Mouse (Mus musculus) CH12.LX (cell line): Measurements from ENCODE around the gene Ackr1. TPM values are rescaled to one million over a fixed set of nuclear protein-coding genes. Genes with fewer than 3 reads are reported as not detected.

ENCODE experiments used
- DNase-seq: peaks from one replicate; pipeline ENCODE4 v3.0.0-alpha.2; 2013; ENCODE audit errors: extremely low read depth
- H3K27ac ChIP-seq: 2 replicates; pipeline ENCODE4 v1.5.1; 2012; ENCODE audit warnings: low read depth, mild to moderate bottlenecking, control low read depth, moderate library complexity; ENCODE audit not compliant: insufficient read depth
- H3K27me3 ChIP-seq: replicated peaks from 2 replicates; pipeline ENCODE3; 2012; ENCODE audit warnings: inconsistent platforms
- H3K36me3 ChIP-seq, 2 experiments: replicated peaks in 1 of 2; 2 replicates each; pipeline versions ENCODE3 to v1.6.1; 2012; ENCODE audit warnings: inconsistent platforms in 1 of 2, low read length in 1 of 2, mild to moderate bottlenecking in 1 of 2, mixed read lengths in 1 of 2, moderate library complexity in 1 of 2; ENCODE audit not compliant: control insufficient read depth in 1 of 2, insufficient read depth in 1 of 2
- H3K4me1 ChIP-seq, 2 experiments: 2 replicates each; pipeline ENCODE4 v1.6.1; 2012; ENCODE audit warnings: inconsistent platforms in 1 of 2, moderate library complexity in 1 of 2; ENCODE audit not compliant: insufficient read depth in 2 of 2, control insufficient read depth in 1 of 2
- H3K4me2 ChIP-seq: 2 replicates; pipeline ENCODE4 v1.6.1; 2012; ENCODE audit warnings: low read depth, mild to moderate bottlenecking, control low read depth; ENCODE audit not compliant: poor library complexity, insufficient read depth, severe bottlenecking
- H3K4me3 ChIP-seq, 3 experiments: fragments of 150-350 bp in 1 of 3; sonication (generic) in 1 of 3; replicated peaks in 1 of 3; 2 replicates each; pipeline versions ENCODE3 to v1.5.1; 2011 to 2012; ENCODE audit warnings: low read depth in 2 of 3, low read length in 2 of 3, mild to moderate bottlenecking in 2 of 3, moderate library complexity in 2 of 3, control low read depth in 1 of 3, improper control_type of control experiment in 1 of 3, inconsistent platforms in 1 of 3, mixed read lengths in 1 of 3; ENCODE audit not compliant: poor library complexity in 1 of 3
- H3K79me2 ChIP-seq: replicated peaks from 2 replicates; pipeline ENCODE4 v1.6.1; 2012; ENCODE audit warnings: mild to moderate bottlenecking, moderate library complexity; ENCODE audit not compliant: control insufficient read depth, poor library complexity, insufficient read depth, severe bottlenecking; ENCODE audit errors: extremely low read depth
- H3K9ac ChIP-seq: 2 replicates; pipeline ENCODE4 v1.6.1; 2012; ENCODE audit warnings: low read depth, mild to moderate bottlenecking, control low read depth, moderate library complexity; ENCODE audit not compliant: insufficient read depth
- H3K9me3 ChIP-seq: replicated peaks from 2 replicates; pipeline ENCODE3; 2012; ENCODE audit warnings: low read length, inconsistent platforms, mixed read lengths
- CHD1 ChIP-seq: IDR thresholded peaks from 2 replicates; pipeline ENCODE4 v1.6.1; 2012; ENCODE audit warnings: low read depth, low read length, improper control_type of control experiment, inconsistent platforms
- E2F4 ChIP-seq: IDR thresholded peaks from 2 replicates; pipeline ENCODE4 v1.6.1; 2011; ENCODE audit warnings: low read depth, low read length, improper control_type of control experiment; ENCODE audit not compliant: insufficient replicate concordance
- EP300 ChIP-seq: IDR thresholded peaks from 2 replicates; pipeline ENCODE4 v1.6.1; 2011; ENCODE audit warnings: low read length, improper control_type of control experiment
- ETS1 ChIP-seq: conservative IDR thresholded peaks from 2 replicates; pipeline ENCODE4 v1.6.1; 2012; ENCODE audit warnings: low read depth, mild to moderate bottlenecking, inconsistent platforms, low read length, improper control_type of control experiment, moderate library complexity
- GABPA ChIP-seq: IDR thresholded peaks from 2 replicates; pipeline ENCODE4 v1.6.1; 2012; ENCODE audit warnings: low read depth, low read length, improper control_type of control experiment, inconsistent platforms; ENCODE audit not compliant: insufficient replicate concordance
- HCFC1 ChIP-seq: IDR thresholded peaks from 2 replicates; pipeline ENCODE4 v1.6.1; 2012; ENCODE audit warnings: low read depth, mild to moderate bottlenecking, inconsistent platforms, low read length, improper control_type of control experiment
- KAT2A ChIP-seq: IDR thresholded peaks from 2 replicates; pipeline ENCODE4 v1.6.1; 2012; ENCODE audit warnings: low read length, improper control_type of control experiment, inconsistent platforms; ENCODE audit not compliant: insufficient replicate concordance
- MAZ ChIP-seq: IDR thresholded peaks from 2 replicates; pipeline ENCODE4 v1.6.1; 2012; ENCODE audit warnings: low read depth, mild to moderate bottlenecking, inconsistent platforms, low read length, improper control_type of control experiment, moderate library complexity
- MEF2A ChIP-seq: IDR thresholded peaks from 2 replicates; pipeline ENCODE4 v1.6.1; 2014; ENCODE audit warnings: low read depth, mild to moderate bottlenecking, inconsistent platforms, low read length, improper control_type of control experiment, borderline replicate concordance
- MXI1 ChIP-seq: IDR thresholded peaks from 2 replicates; pipeline ENCODE4 v1.6.1; 2011; ENCODE audit warnings: mild to moderate bottlenecking, low read depth, low read length, improper control_type of control experiment
- MYC ChIP-seq: IDR thresholded peaks from 2 replicates; pipeline ENCODE4 v1.6.1; 2011; ENCODE audit warnings: low read depth, mild to moderate bottlenecking, improper control_type of control experiment, low read length
- NRF1 ChIP-seq: IDR thresholded peaks from 2 replicates; pipeline ENCODE4 v1.6.1; 2014; ENCODE audit warnings: low read depth, mild to moderate bottlenecking, inconsistent platforms, low read length, improper control_type of control experiment, moderate library complexity
- PAX5 ChIP-seq: IDR thresholded peaks from 2 replicates; pipeline ENCODE4 v1.6.1; 2012; ENCODE audit warnings: low read length, inconsistent platforms, mixed read lengths
- RAD21 ChIP-seq: IDR thresholded peaks from 2 replicates; pipeline ENCODE4 v1.6.1; 2011; ENCODE audit warnings: low read depth, mild to moderate bottlenecking, low read length, improper control_type of control experiment, moderate library complexity
- SIN3A ChIP-seq: IDR thresholded peaks from 2 replicates; pipeline ENCODE4 v1.6.1; 2012; ENCODE audit warnings: low read length, improper control_type of control experiment, inconsistent platforms
- TBP ChIP-seq: conservative IDR thresholded peaks from 2 replicates; pipeline ENCODE4 v1.6.1; 2011; ENCODE audit warnings: low read depth, low read length, improper control_type of control experiment
- USF1 ChIP-seq: IDR thresholded peaks from 2 replicates; pipeline ENCODE4 v1.6.1; 2014; ENCODE audit warnings: low read depth, mild to moderate bottlenecking, inconsistent platforms, low read length, improper control_type of control experiment
- USF2 ChIP-seq: conservative IDR thresholded peaks from 2 replicates; pipeline ENCODE4 v1.6.1; 2011; ENCODE audit warnings: low read depth, low read length, improper control_type of control experiment
- ZC3H11A ChIP-seq: IDR thresholded peaks from 2 replicates; pipeline ENCODE4 v1.6.1; 2012; ENCODE audit warnings: low read depth, mild to moderate bottlenecking, inconsistent platforms, low read length, improper control_type of control experiment
- ZKSCAN1 ChIP-seq: IDR thresholded peaks from 2 replicates; pipeline ENCODE4 v1.6.1; 2012; ENCODE audit warnings: low read depth, inconsistent platforms, low read length, improper control_type of control experiment, borderline replicate concordance
- ZMIZ1 ChIP-seq: IDR thresholded peaks from 2 replicates; pipeline ENCODE4 v1.6.1; 2012; ENCODE audit warnings: low read depth, mild to moderate bottlenecking, inconsistent platforms, low read length, improper control_type of control experiment
- ZNF384 ChIP-seq: IDR thresholded peaks from 2 replicates; pipeline ENCODE4 v1.6.1; 2012; ENCODE audit warnings: low read depth, low read length, improper control_type of control experiment, inconsistent platforms
- dilution Hi-C: fragments of 300-500 bp; cut with MboI; formaldehyde crosslinking; loops from 2 replicates; pipeline ENCODE4 v1.14.3; 2020; ENCODE audit warnings: low sequenced_read_pairs; ENCODE audit not compliant: extremely low pct_unique_long_range_greater_than_20kb, extremely low pct_ligation_motif_present
- in situ Hi-C: fragments of 300-500 bp; cut with MboI; formaldehyde crosslinking; loops from 3 replicates; pipeline ENCODE4 v1.14.3; 2019; ENCODE audit warnings: low sequenced_read_pairs, low pct_ligation_motif_present, low pct_unique_long_range_greater_than_20kb, mixed read lengths
- polyA plus RNA-seq: library from polyadenylated mRNA; unstranded; fragments of >175 nt; gene quantifications from 2 replicates; pipeline ENCODE4 v1.2.1, GENCODE M21; 2012; ENCODE audit warnings: low read depth; ENCODE audit not compliant: insufficient read length
- total RNA-seq, 2 experiments: library from RNA; depleted of rRNA; stranded (reverse); fragments of 300-350 nt in 1 of 2; fragments of >200 nt in 1 of 2; gene quantifications; 2 replicates each; pipeline ENCODE4 v1.2.3; 2012 to 2014

The Ackr1 gene
- total and polyA plus RNA-seq, 3 experiments = not detected

DNA sequence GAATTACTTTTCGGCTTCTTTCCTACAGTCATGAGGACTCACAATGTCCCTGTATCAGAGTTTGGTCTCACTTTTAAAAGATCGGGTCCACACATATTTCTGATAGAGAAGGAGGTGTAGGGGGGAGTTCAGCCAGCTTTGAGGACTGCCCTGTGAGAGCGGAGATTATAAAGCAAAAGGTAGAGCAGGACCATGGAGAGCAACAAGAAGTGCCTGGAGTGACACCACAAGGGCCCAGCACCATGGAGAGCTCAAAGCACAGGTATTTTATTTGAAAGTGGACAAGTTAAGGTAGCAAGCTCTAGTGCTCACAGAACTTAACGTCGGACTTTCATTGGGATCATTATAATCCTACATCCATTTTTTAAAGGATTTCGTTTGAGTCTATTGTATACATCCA, 28.1 kb upstream of the Ackr1 start:
- dilution Hi-C loops (no loop called here), in situ Hi-C loops (no loop called here)
- peak; percentile 60 for DNase-seq
- no peak overlapping the region for H3K4me3 ChIP-seq
- H3K9me3 ChIP-seq = no peaks in the 10 kb centered on the region
- no peak overlapping the region for H3K4me2 ChIP-seq
- H3K27ac ChIP-seq = no peak overlapping the region
- H3K9ac ChIP-seq = no peak overlapping the region
- TF ChIP-seq MXI1 (peak; percentile 86), KAT2A (no peak), SIN3A (peak; percentile 94), USF2 (no peak)
- no peaks in the 10 kb centered on the region for H3K79me2 ChIP-seq
- peaks cover 27% of the 10 kb centered on the region for H3K27me3 ChIP-seq
- H3K36me3 ChIP-seq = no peaks in the 10 kb centered on the region
- H3K4me1 ChIP-seq = peaks cover 4 to 16% of the 10 kb centered on the region in 2 experiments

DNA sequence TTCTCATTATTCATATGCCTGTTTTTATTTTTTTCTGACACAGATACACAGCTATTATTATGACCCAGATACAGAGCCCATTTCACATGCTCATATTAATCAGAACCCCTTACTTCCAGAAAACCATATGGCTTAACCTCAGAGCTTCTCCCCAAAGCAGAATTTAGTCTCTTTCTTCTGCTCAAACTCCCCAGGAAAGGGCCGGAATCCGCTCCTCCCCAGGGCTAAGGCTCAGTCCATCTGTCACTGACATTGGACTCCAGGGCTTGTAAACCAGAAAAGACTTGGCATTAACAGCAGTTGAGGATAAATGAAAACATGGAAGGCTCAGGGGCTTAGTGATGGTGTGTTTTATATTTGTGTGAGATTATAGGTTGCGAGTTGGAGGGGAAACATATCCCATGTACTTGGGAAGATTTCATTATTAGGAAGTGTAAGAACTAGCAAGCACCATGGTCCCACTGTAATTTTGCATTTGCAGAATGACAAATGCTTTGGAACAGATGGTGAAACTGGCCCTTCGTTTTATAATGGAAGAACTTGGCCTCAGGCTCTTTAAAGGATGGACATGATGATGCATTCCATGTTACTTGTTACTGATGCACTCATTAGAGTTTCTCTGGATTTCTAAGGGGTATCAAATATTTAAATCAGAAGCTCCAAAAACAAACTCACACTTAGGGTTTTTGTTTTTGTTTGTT, 26.2 kb upstream of the Ackr1 start:
- no peak overlapping the region for H3K4me2 ChIP-seq
- H3K4me1 ChIP-seq = peaks cover 4 to 17% of the 10 kb centered on the region in 2 experiments
- H3K79me2 ChIP-seq = no peaks in the 10 kb centered on the region
- DNase-seq = no peak
- no peaks in the 10 kb centered on the region for H3K9me3 ChIP-seq
- no peak overlapping the region for H3K4me3 ChIP-seq
- peaks cover 21% of the 10 kb centered on the region for H3K27me3 ChIP-seq
- in situ Hi-C loops (no loop called here), dilution Hi-C loops (no loop called here)
- H3K27ac ChIP-seq = no peak overlapping the region
- no peaks in the 10 kb centered on the region for H3K36me3 ChIP-seq
- TF ChIP-seq CHD1 = no peak
- TF ChIP-seq EP300 = no peak
- no peak for TF ChIP-seq GABPA
- no peak for TF ChIP-seq USF1
- TF ChIP-seq TBP = no peak
- no peak for TF ChIP-seq MEF2A
- TF ChIP-seq MYC = no peak
- TF ChIP-seq ETS1 = no peak
- no peak for TF ChIP-seq PAX5
- no peak overlapping the region for H3K9ac ChIP-seq

- H3K4me1 ChIP-seq = peaks cover 4 to 18% of the 10 kb centered on the region in 2 experiments
- no peak for DNase-seq
- in situ Hi-C loops (no loop called here), dilution Hi-C loops (no loop called here)
- no peaks in the 10 kb centered on the region for H3K79me2 ChIP-seq
- no peak overlapping the region for H3K4me3 ChIP-seq
- no peak overlapping the region for H3K27ac ChIP-seq
- peaks cover 10% of the 10 kb centered on the region for H3K27me3 ChIP-seq
- H3K9me3 ChIP-seq = no peaks in the 10 kb centered on the region
- H3K9ac ChIP-seq = no peak overlapping the region
- H3K4me2 ChIP-seq = no peak overlapping the region
- no peaks in the 10 kb centered on the region for H3K36me3 ChIP-seq
- TF ChIP-seq E2F4 (no peak), ZMIZ1 (no peak), MAZ (no peak), MEF2A (no peak), ZKSCAN1 (no peak), NRF1 (no peak), MYC (no peak), CHD1 (no peak), SIN3A (no peak), HCFC1 (no peak), RAD21 (no peak), PAX5 (no peak), ZNF384 (no peak), ZC3H11A (no peak)
These were observed 24.2 kb upstream of the Ackr1 start for GRCm38 (mm10) chr1:173357799-173358198.
